Mouse (Mus musculus) mouse trophoblast stem cell (cell line): ENCODE data around the gene Phkg2.
"Not testable (repeated sequence)": the region's sequence is repeated elsewhere in the genome, so short reads cannot be mapped to it uniquely, and the experiment has no call there.

Experiments
- in situ Hi-C, 2 experiments: fragments of 300-500 bp; cut with MseI, MboI; formaldehyde crosslinking; loops; 2 replicates in 1 of 2; 3 replicates in 1 of 2; pipeline ENCODE4 v1.15.1; 2025

Phkg2 gene

GRCm38 (mm10) chr7:127602903-127603302, 29.8 kb downstream of the Phkg2 start:
- in situ Hi-C loops: no loop called here

- in situ Hi-C loops: no loop called here
Measured at GRCm38 (mm10) chr7:127604256-127604655, 31.1 kb downstream of the Phkg2 start.

DNA sequence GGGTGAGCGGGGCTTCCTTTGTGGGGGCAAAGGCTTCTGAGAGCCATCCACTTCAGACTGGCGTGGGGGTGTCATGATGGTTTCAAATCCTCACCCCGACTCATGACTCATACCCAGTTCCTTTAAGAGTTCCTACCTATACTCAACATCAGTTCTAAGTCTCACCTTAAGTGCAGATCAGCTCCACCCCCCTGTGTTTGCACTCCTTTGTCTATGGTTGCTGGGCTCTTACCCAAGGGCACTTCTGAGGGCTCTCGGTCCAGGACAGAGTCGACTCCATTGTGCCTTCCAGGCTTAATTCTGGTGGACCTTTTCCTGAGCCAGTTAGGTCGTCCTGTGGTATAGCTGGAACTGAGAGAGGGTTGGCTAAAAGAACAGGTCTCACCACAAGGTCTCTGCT, 34.0 kb downstream of the Phkg2 start:
- in situ Hi-C loops: no loop called here

GRCm38 (mm10) chr7:127611011-127611410, 37.9 kb downstream of the Phkg2 start:
- in situ Hi-C loops: no loop called here

DNA sequence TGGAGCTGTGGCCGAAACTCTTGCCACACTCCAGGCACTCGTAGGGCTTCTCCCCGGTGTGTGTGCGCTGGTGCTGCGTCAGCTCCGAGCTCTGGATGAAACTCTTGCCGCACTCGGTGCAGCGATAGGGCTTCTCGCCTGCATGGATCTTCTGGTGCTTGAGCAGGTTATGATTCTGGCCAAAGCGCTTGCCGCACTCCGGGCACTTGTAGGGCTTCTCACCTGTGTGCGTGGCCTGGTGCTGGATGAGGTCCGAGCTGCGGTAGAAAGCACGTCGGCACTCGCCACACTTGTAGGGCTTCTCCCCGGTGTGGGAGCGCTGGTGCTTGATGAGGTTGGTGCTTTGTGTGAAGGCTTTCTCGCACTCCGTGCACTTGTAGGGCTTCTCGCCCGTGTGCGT, 38.4 kb downstream of the Phkg2 start:
- in situ Hi-C loops: no loop called here

DNA sequence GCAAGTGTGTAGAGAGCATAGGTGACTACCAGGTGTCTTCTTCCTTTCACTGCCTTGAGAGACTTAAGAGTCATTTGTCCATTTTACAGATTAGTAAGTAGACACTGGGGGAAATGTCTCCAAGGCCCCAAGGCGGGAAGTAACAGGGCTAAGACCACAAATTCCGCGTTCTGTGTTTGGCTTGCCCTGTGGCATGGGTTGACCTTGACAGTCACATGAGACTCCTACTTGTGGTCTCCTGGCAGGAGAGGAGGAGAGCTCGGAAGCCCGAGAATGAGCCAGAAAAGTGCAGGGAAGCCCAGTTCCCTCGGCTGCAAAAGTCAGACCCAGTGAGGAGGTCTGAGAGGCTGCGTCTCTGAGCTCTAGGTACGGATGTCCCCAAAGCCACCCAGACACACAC, 40.4 kb downstream of the Phkg2 start:
- in situ Hi-C loops: no loop called here

GRCm38 (mm10) chr7:127614091-127614490, 41.0 kb downstream of the Phkg2 start:
- in situ Hi-C loops: no loop called here

DNA sequence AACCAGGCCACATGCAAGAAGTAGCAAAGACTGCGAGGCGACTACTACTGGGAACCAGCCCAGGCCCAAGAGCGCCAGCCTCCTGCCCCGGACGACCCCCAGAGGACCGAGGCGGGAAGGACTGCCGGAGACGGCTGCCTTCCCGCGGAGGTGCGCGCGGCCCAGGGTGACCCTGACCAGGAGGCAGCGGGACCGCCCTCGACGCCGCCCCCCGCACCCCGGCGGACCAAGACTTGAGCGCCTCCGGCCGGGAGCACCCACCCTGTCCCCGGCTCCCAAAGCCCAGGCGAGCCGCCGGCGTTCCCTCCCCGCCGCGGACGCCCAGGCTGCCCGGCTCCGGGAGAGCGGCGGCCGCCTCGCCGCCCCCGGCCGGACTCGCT, 41.4 kb downstream of the Phkg2 start:
- in situ Hi-C loops: no loop called here

DNA sequence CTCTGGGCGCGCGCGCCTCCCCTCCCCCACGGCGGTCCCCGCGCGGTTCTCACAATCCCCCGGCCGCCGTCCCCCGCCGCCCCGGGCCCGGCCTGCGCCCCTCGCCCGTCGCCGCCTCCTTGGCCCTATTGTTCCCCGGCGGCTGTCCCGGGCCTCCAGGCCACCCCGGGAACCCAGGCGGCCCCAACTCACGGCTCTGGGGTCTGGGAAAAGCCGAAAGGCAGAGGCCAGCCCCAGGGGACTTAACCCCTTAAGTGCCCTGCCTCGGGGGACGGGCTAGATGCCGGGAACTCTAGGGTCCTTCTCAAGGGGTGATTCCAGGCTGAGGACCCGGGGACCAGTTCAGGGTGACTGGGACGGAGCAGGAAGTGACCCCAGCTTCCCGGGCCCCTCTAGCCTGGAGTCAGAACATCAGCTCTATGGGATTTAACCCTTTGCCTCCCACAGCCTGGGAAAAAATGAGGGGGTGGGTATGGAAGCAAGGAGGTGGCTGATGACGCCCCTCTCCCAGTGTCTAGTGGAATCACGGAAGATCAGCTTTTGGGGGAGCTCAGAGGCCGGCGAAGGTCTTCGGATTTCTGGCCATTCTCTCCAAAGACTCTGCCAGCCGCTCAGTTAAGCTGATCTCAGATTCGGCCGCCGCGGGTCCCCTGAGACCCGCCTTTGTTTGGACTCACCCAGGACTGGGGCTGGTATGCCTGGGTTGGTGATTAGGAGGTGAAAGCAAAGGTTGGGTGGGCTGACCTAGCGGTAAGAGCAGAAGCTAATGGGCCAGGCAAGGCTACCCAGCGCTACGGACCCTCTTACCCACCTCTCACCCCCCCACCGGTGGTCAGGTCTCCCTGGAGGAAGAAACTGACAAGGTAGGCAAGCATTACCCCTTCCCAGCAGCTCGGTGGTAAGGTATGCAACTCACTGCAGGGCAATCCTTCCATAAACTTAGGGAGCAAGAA, 42.0 kb downstream of the Phkg2 start, which contains the start of gene Zfp629:
Gene Zfp629, minus strand, starts transcription at position 907 of the 953 bp plus-strand sequence.
- in situ Hi-C loops: no loop called here

- in situ Hi-C loops: no loop called here
Measured at GRCm38 (mm10) chr7:127616336-127616735, 43.2 kb downstream of the Phkg2 start.

GRCm38 (mm10) chr7:127616881-127617280, 43.7 kb downstream of the Phkg2 start:
- in situ Hi-C loops: no loop called here

GRCm38 (mm10) chr7:127617962-127618361, 44.8 kb downstream of the Phkg2 start:
- in situ Hi-C loops: no loop called here

DNA sequence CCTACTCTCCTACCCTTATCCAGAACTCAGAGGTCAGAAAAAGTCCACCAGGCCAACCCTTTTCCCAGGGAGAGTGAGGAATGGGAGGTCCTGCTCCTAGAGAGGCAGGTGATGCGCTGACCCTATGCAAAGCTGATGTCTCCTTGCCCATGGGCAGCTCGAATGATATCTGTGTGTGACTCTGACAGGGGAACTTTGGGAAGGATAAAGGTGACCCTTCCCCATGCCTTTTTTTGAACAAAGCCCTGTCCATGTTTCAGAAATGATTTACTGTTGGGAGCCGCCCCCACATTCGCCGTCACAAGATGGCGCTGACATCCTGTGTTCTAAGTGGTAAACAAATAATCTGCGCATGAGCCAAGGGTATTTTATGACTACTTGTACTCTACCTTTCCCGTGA, 45.3 kb downstream of the Phkg2 start:
- in situ Hi-C loops: not testable (repeated sequence)

DNA sequence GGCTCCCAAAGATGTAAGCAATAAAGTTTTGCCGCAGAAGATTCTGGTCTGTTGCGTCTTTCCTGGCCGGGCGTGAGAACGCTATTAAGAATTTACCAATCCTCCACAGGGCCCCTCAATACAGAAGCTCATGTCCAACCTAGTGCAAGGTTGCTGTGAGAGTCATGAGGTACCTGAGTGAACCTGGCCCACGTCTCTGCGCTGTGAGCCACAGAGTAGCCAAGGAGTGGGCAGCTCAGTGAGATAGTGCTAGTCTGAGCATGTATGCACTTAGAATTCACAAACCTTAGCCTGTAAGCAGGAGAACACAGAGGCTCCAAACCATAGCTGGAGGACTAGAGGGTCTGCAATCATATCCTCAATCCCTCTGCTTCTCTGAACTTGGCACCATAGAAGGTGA, 52.9 kb downstream of the Phkg2 start:
- in situ Hi-C loops: no loop called here

DNA sequence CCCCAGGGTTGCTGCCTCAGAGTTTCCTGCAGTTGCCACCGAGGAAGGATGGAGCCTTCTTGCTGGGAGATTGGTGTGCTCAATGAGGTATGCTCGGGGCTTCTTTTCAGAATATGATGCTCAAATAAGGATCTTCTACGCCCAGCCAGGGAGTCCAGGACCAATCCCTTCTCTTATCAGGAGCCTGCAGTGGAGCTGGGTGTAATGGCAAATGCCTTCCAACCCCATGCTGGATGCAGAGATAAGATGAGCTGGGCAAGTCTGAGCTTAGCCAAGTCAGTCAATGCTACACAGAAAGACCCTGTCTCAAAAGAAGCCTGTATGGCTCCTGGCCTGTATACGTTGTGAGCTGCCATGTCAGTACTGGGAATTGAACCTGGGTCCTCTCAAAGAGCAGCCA, 53.3 kb downstream of the Phkg2 start:
- in situ Hi-C loops: no loop called here

DNA sequence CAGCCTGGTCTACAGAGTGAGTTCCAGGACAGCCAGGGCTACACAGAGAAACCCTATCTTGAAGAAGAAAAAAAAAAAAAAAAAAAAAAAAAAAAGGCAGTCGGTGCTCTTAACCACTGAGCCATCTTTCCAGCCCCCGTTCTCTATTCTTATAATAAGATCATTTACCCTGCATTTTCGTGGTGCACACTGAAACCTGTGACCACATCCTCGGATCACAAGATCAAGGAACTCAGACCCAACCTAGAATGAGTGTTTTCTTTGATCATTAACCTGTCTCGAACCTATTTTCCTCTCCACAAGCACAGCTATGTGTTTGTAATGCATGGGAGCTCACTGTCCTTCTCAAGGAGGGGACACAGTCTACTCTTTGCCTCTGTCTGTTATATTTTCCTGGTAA, 55.5 kb downstream of the Phkg2 start:
- in situ Hi-C loops: no loop called here

- in situ Hi-C loops: no loop called here
Measured at GRCm38 (mm10) chr7:127631416-127631815, 58.3 kb downstream of the Phkg2 start.
